Mouse (Mus musculus): Measurements from ENCODE around the gene Gm20388. TPM values are rescaled to one million over a fixed set of nuclear protein-coding genes. Genes with fewer than 3 reads are reported as not detected.

The Gm20388 gene
- total RNA-seq, 1 experiment from 2014 or later: 10.0 TPM

DNA sequence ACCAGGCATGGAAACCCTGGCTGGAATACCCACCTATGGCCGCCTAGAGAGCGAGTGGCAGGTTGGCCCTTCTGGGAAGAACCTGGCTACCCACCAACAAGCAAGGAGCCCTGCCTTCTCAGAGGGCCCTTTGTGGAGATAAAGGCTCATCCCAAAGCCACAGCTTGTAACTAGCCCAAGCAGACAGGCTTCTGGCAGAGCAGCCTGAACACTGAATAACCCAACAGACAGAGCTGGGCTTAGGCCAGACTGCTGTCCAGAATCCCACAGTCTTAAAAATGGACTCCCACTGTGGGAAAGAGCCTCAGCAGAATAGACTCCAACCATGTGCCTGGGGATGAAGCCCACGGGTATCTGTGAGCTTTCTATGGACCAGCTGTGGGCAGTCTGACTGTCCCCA lies 1973.5 kb downstream of the Gm20388 start:
- ATAC-seq (replicated peaks; ENCODE audit: insufficient number of reproducible peaks, low FRiP score, low TSS enrichment, poor library complexity, severe bottlenecking): no peak

DNA sequence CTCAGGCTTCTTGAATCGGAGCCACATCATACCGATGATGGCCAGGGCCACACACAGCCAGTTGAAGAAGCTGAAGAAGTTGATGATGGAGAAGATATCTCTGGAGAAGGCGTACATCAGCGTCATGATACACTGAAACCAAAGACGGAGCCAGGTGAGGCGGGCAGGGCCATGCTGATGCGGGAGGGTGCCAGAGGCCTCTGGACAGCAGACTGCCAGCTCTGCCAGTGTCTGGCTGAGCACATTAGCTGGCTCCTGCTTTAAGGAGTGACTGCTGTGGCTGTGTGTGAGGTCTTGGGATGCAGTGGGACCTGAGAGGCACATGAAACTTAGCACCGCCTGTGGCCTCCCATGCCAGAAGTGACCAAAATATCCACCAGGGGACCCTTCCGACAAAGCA lies 1974.4 kb downstream of the Gm20388 start:
- no peak for ATAC-seq (replicated peaks; ENCODE audit: insufficient number of reproducible peaks, low FRiP score, low TSS enrichment, poor library complexity, severe bottlenecking)

DNA sequence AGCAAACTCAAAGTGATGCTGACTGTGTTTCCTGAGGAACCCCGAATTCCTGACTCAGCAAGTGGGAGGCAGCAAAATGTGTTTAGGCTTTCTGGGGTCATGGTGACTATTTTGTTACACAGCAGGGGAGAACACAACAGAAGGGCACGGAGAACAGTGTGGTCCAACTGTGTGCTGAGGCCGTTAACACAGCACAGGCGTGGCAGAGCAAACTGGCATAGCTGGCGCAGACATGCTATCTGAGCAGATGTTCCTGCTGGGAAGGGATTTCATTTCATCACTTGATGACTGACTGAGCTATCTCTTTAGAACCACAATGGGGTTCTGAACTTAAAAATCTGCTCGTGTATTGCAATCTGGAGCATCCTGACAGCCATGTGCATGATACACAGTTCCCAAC lies 1974.8 kb downstream of the Gm20388 start:
- ATAC-seq (replicated peaks; ENCODE audit: insufficient number of reproducible peaks, low FRiP score, low TSS enrichment, poor library complexity, severe bottlenecking): no peak

DNA sequence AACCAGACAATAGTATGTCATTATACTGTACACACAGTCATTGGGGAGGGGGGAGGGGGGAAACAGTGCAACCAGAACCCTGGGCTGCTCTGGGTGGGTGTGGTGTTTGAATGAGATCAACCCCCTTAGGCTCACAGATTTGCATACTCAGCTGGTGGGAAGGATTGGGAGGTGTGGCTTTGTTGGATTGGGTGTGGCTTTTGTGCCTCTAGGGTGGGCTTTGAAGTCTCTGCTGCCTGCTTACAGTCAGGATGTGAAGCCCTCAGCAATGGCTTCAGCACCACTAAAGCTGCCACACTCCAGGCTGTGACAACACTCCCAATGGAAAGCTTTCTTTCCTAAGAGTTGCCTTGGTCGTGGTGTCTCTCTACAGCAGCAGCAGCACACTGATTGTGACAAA lies 1976.9 kb downstream of the Gm20388 start:
- ATAC-seq (replicated peaks; ENCODE audit: insufficient number of reproducible peaks, low FRiP score, low TSS enrichment, poor library complexity, severe bottlenecking): no peak

DNA sequence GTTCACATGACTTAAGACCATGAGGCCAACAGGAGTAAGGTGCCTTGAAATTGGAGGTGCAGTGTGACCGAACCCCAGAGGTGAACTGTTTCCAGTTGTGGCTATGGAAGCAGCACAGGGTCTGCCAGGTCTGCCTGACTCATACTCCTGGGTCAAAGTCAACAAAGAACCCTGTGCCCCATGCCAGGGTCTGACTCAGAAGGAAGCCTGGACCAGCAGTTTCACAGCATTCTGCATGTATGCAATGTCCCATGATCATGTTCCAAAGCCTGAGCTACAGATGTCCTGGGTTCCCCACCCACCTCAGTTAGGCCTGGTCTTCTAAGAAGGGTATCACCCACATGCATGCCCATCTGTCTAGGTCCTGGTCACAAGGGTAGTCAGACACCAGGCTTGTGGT lies 1978.7 kb downstream of the Gm20388 start:
- no peak for ATAC-seq (replicated peaks; ENCODE audit: insufficient number of reproducible peaks, low FRiP score, low TSS enrichment, poor library complexity, severe bottlenecking)

DNA sequence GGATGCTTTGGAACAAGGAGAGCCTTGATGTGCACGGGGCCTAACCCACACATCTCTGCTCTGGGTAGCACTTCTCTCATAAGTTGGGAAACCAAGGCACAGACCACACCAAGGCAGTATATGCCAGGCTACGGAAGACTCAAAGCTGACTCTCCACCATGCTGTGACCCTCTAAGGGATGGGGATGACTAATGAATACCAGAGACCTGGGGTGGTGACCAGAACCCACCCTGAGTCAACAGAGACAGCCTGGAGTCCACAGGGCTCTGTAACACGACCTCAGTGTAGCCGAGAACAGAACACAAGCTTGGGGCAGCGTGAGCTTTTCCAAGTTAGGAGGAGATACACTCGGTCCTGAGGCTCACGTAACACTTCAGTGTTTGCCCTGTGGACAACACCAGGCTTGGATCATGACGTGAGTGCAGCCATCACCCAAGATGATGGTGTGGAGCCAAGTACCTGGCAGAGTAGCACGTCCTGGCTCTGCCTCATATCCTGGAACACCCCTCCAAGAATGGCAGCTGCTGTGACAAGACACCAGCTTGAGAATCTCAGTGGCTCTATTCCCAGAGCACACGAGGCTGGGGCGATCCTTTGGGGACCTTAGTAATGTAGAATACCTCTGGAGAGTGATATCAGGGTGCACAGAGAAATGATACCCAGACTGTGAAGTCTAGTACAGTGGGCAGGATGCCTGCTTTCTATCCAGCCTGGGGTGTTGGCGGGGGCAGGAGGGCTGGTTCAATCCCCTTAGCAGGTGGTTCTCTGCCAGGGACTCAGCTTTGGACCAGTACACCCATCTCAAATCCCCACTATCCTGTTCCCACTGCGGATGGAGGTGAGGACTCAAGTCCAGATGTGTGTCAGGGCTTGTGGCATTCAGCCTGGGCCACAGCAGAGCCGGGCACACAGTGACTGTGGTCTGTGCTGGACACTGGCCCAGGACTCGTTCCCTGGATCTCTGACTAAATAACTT lies 1979.5 kb downstream of the Gm20388 start:
- no peak for ATAC-seq (replicated peaks; ENCODE audit: insufficient number of reproducible peaks, low FRiP score, low TSS enrichment, poor library complexity, severe bottlenecking)

DNA sequence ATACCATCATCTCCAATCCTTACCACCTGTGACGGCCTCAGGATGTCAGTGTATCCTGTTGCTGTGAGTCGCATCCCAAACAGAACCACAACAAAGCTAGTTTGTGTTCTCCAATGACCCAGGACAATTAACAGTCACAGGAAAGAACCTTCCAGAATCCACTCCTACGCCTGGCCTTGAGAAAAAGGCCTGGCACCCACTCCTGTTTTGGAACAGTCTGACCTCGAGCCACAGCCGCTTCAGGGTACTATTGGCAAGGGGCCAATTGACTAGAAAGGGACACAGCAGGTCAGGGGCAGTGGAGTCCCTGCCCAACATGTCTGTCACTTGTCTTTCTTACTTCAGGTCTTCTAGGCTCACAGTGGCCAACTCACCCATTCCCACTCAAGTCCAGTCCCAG lies 1982.2 kb downstream of the Gm20388 start:
- no peak for ATAC-seq (replicated peaks; ENCODE audit: insufficient number of reproducible peaks, low FRiP score, low TSS enrichment, poor library complexity, severe bottlenecking)

DNA sequence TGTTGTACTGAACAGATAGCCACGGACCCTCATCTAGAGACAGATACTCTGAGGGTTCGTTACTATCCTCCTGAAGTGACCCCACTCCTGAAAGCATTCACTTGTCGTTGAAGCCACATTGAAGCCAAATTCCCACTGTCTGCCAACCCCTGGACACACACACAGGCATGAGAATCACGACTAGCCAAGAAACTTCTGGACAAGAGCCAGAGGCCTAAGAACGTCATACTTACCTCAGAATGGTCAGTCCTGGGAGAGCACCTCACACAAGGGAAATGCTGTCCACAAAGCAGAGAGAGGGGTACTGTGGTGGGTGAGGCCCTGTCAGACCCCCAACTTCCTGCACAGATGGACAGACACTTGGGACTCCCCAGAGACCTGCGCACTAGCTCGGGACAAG lies 1985.3 kb downstream of the Gm20388 start:
- ATAC-seq (replicated peaks; ENCODE audit: insufficient number of reproducible peaks, low FRiP score, low TSS enrichment, poor library complexity, severe bottlenecking): no peak

DNA sequence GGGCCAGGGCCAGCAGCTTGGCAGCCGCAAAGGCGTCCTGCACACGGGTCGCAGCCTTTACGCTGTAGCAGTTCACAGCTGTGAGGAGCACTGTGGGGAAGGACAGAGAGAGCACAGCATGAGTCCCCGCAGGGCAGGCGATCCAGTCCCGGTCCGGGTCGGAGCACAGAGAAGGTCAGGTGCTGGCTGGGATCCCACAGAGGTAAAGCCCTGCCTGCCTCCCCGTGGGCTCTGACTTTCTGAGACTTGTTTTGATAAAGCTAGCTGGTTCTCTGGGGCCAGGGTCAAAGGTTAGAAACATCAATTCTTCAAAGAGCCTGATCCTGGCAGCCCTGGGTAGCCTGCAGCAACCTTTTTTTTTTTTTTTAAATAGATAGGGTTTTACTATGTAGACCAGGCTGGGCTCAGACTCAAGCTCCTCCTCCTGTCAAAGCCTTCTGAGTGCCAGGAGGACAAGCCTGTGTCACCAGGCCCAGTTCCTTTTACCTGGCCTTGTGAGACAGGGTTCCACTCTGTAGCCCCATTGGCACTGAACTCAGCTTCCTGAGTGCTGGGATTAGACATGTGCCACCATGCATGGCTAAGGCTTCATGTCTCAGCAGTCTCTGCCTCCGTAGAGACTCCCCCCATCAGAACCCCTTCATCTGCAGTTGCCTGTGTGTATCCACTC lies 1986.0 kb downstream of the Gm20388 start:
- ATAC-seq (replicated peaks; ENCODE audit: insufficient number of reproducible peaks, low FRiP score, low TSS enrichment, poor library complexity, severe bottlenecking): no peak

DNA sequence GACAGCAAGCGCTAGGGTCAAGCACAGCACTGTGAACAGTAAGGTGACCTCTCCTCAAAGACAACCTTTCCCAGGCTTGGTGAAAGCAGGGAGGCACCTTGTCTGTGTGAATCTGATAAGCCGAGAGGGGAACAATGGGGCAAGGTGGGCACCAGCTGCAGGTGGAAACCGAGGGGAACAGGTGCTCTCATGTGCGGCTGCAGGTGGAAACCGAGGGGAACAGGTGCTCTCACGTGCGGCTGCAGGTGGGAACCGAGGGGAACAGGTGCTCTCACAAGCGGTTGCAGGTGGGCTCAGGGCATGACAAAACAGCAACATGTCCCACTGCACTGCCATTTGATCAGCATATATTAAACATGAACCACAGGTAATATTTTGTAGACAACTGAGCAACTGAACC lies 1986.6 kb downstream of the Gm20388 start:
- ATAC-seq (replicated peaks; ENCODE audit: insufficient number of reproducible peaks, low FRiP score, low TSS enrichment, poor library complexity, severe bottlenecking): no peak

DNA sequence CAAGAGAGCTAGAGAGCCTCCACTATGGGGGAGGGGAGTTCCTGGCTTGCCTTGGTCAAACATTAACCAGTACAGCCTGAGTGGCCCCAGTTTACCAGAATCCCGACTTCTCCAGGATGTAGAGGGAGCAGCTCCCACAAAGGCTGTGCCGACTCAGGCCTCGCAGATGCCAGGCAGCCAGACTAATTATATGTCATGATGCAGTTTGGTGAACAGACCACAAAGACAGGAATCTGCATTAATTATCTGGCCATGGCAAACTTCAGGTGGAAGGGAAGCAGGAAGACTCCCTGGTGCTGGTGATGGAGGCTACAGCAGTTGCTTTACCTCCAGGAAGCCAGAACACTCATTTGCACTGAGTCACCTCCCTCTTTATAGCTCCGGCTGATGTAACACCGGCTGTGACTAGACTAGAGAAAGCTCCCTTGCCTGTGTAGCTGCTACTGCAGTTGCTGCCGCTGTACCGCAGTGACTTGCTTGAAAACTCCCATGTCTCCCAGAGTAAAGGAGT lies 1987.3 kb downstream of the Gm20388 start:
- ATAC-seq (replicated peaks; ENCODE audit: insufficient number of reproducible peaks, low FRiP score, low TSS enrichment, poor library complexity, severe bottlenecking): no peak

DNA sequence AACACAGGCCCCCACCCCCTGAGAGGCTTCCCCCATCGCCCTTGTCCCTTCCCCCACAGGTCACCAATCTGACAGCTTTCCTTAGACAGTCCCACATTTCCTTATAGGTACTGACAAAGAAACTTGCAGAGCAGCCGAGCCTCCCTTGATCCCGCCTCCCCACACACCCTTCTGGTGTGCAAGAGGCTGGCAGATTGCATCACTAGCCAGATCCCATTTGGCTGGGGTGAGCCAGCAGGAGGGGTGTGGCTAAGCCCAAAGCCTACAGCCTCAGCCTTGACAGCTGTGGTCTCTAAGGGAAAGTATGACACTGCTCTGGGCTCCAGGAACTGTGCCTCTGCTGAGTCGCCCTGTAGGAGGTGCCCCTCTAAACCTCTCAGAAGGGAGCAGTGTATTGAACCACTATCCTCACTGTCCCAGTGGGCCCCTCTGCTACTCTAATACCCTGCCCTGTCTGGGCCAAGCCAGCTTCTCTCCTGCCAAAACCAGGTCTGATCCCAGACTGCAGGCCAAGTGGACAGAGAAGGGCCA lies 1987.8 kb downstream of the Gm20388 start:
- peak; percentile 82 for ATAC-seq (replicated peaks; ENCODE audit: insufficient number of reproducible peaks, low FRiP score, low TSS enrichment, poor library complexity, severe bottlenecking)

DNA sequence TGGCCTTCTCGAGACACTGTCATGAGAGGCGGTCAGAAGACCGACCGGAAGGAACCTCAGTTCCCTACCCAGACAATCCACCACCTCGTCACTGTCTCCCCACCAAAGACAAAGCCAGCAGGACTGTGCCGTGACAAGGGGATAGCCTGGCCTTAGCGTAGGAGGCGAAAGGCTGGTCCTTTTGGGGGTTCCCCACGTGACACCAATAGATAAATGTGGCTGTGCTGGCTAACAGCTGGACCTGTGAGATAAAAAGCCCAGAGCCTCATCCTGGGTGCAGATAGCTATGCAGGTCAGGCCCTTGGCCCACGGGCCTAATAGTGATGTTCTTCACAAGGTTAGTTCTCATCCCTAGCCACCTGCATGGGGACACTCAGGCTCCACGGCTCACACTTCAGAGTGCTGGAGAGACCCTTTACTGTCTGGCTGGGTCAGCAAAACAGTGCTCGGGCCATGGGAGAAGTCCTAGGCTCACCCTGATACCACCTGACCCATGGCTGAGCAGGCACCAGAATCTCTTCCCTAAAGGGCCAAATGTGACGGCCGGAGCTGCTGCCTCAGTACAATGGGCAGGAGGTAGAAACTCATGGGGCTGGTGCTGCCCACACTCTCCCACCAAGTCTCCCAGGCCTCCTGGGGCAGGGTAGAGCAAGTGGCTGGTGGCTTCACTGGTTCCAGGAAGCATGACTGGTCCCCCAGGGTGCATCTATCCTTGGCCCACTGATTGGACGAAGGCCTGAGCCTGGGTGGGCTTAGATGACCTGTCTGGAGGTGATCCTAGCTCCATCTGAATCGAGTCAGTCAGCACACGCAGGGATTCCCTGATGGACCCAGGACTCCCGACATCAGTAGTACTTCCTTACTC lies 1988.8 kb downstream of the Gm20388 start:
- no peak for ATAC-seq (replicated peaks; ENCODE audit: insufficient number of reproducible peaks, low FRiP score, low TSS enrichment, poor library complexity, severe bottlenecking)

DNA sequence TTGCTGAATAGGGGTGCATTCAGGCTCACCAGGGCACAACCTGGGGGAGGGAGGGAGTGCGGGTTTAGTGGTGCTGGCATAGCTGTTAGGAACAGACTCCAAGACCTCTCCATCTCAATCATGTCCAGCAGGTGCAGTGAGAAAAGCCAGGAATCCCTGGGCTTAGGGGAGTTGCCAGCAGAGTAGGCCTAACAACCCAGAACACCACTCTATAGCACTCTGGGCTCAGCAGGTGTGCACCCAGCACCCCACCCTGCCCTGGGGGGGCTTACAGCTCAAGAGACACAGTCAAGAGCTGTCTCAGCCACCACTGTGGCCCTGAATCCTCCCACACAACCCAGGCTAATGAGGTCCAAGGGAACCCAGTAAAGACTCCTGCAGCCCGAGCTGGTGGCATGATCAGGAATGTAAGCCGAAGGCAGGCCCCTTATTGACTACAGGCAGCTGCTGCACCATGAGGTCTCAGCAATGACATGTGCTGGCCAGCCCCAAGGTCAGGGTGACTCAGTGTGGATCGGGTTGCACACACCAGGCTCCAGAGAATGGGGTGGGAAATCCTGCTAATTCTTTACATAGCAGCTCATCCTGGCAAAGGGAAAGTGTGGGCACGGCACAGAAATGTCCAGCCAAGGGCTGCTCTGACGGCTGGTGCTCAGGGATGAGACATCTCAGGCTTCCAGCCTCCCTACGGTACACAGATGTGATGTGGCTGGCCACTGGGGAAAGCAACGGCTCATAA lies 1991.0 kb downstream of the Gm20388 start:
- ATAC-seq (replicated peaks; ENCODE audit: insufficient number of reproducible peaks, low FRiP score, low TSS enrichment, poor library complexity, severe bottlenecking): no peak

DNA sequence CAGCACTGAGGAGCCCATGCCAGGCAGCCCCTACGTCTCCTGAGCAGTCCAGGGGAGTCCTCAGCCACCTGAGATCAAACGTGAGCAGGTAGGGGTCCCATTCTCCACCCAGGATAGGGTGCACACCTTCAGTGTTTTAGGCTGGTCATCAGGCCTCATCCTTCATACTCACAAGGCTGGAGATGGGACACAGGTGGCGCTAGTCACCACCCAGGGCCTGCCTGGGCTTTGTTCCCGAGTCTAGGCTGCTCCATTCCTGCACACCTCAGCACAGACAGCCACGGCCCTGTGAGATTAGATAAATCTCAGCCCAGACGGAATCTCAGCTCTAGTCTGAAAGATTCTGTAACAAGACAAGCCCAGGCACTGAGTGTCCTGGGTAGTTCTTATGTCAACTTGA lies 1993.3 kb downstream of the Gm20388 start:
- ATAC-seq (replicated peaks; ENCODE audit: insufficient number of reproducible peaks, low FRiP score, low TSS enrichment, poor library complexity, severe bottlenecking): no peak

DNA sequence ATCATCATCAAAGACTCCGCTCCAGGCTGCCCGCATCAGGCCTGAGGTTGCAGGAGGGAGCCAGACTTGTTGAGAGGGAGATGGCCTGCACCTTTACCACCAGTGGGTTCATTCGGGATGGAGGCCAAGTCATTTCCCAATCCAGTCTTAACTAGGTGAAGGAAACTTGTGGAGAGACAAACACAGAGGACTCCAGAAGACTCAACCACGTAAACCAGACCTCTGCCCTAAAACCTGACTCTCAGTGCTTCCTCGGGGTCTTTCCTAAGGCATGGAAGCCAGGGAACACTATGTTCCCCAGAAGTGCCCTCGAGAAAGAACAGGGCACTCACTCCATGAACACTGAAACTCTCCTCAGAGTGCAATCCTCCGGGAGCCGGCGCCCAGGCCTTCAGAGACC lies 1994.4 kb downstream of the Gm20388 start:
- no peak for ATAC-seq (replicated peaks; ENCODE audit: insufficient number of reproducible peaks, low FRiP score, low TSS enrichment, poor library complexity, severe bottlenecking)

DNA sequence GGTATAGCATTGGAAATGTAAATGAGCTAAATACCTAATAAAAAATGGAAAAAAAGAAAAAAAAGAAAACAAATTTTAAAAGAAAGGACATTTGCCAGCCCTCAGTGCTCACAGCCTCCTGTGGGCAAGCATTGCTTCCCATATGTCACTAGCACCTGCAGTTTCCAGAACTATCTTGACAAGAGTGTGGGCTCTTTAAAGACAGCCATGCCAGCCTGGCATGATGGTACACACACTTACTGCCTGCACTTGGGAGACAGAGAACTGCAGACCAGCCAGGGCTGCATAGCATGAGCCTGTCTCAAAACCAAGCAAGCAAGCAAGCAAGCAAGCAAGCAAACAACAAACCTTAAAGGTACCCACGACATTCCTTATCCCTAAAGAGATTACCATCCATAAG lies 1994.8 kb downstream of the Gm20388 start:
- no peak for ATAC-seq (replicated peaks; ENCODE audit: insufficient number of reproducible peaks, low FRiP score, low TSS enrichment, poor library complexity, severe bottlenecking)

DNA sequence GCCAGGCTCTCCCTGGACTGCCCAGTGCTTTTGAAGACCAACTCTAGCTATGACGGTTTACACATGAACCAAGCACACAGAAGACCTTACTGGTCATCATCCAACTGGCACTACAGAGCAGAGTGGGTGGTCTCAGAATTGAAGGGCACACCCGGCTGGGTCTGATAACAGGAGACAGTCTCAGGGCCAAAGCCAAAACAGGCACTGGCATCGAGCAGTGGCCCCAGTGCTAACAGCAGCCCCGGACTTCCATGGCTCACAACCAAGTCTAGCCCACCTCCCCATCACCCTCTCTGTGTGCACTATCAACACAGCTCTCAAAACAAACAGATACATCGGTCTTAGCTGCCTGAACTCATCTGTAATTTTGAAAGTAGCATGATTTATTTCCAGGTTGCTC lies 1995.2 kb downstream of the Gm20388 start:
- no peak for ATAC-seq (replicated peaks; ENCODE audit: insufficient number of reproducible peaks, low FRiP score, low TSS enrichment, poor library complexity, severe bottlenecking)

Data from monocyte, adult 5-6 weeks (primary cell).